Mouse (Mus musculus) brain, embryonic 14.5 days (tissue): ENCODE results near the gene Hddc3.

Source experiments
- CTCF ChIP-seq: fragments of 200-500 bp; IDR thresholded peaks from 2 replicates; pipeline ENCODE4 v1.5.1; 2012; ENCODE audit warnings: inconsistent platforms, mild to moderate bottlenecking, moderate library complexity, borderline replicate concordance; ENCODE audit not compliant: insufficient read depth, insufficient read length; ENCODE audit errors: extremely low read depth
- POLR2A ChIP-seq: fragments of 200-500 bp; IDR thresholded peaks from 2 replicates; pipeline ENCODE4 v1.6.1; 2012; ENCODE audit warnings: mild to moderate bottlenecking, inconsistent platforms, borderline replicate concordance; ENCODE audit not compliant: poor library complexity, insufficient read depth, insufficient read length, severe bottlenecking; ENCODE audit errors: extremely low read depth

GRCm38 (mm10) chr7:80343270-80344018 lies 540 bp downstream of the Hddc3 start:
- TF ChIP-seq CTCF = no peak
- TF ChIP-seq POLR2A = no peak
